Mouse (Mus musculus) CH12.LX (cell line): ENCODE data around the gene Szrd1. TPM values are rescaled to one million over a fixed set of nuclear protein-coding genes. Genes with fewer than 3 reads are reported as not detected.

ENCODE experiments used
- DNase-seq: peaks from one replicate; pipeline ENCODE4 v3.0.0-alpha.2; 2013; ENCODE audit errors: extremely low read depth
- H3K27ac ChIP-seq: 2 replicates; pipeline ENCODE4 v1.5.1; 2012; ENCODE audit warnings: low read depth, mild to moderate bottlenecking, control low read depth, moderate library complexity; ENCODE audit not compliant: insufficient read depth
- H3K27me3 ChIP-seq: replicated peaks from 2 replicates; pipeline ENCODE3; 2012; ENCODE audit warnings: inconsistent platforms
- H3K36me3 ChIP-seq, 2 experiments: replicated peaks in 1 of 2; 2 replicates each; pipeline versions ENCODE3 to v1.6.1; 2012; ENCODE audit warnings: inconsistent platforms in 1 of 2, low read length in 1 of 2, mild to moderate bottlenecking in 1 of 2, mixed read lengths in 1 of 2, moderate library complexity in 1 of 2; ENCODE audit not compliant: control insufficient read depth in 1 of 2, insufficient read depth in 1 of 2
- H3K4me1 ChIP-seq, 2 experiments: 2 replicates each; pipeline ENCODE4 v1.6.1; 2012; ENCODE audit warnings: inconsistent platforms in 1 of 2, moderate library complexity in 1 of 2; ENCODE audit not compliant: insufficient read depth in 2 of 2, control insufficient read depth in 1 of 2
- H3K4me2 ChIP-seq: 2 replicates; pipeline ENCODE4 v1.6.1; 2012; ENCODE audit warnings: low read depth, mild to moderate bottlenecking, control low read depth; ENCODE audit not compliant: poor library complexity, insufficient read depth, severe bottlenecking
- H3K4me3 ChIP-seq, 3 experiments: fragments of 150-350 bp in 1 of 3; sonication (generic) in 1 of 3; replicated peaks in 1 of 3; 2 replicates each; pipeline versions ENCODE3 to v1.5.1; 2011 to 2012; ENCODE audit warnings: low read depth in 2 of 3, low read length in 2 of 3, mild to moderate bottlenecking in 2 of 3, moderate library complexity in 2 of 3, control low read depth in 1 of 3, improper control_type of control experiment in 1 of 3, inconsistent platforms in 1 of 3, mixed read lengths in 1 of 3; ENCODE audit not compliant: poor library complexity in 1 of 3
- H3K79me2 ChIP-seq: replicated peaks from 2 replicates; pipeline ENCODE4 v1.6.1; 2012; ENCODE audit warnings: mild to moderate bottlenecking, moderate library complexity; ENCODE audit not compliant: control insufficient read depth, poor library complexity, insufficient read depth, severe bottlenecking; ENCODE audit errors: extremely low read depth
- H3K9ac ChIP-seq: 2 replicates; pipeline ENCODE4 v1.6.1; 2012; ENCODE audit warnings: low read depth, mild to moderate bottlenecking, control low read depth, moderate library complexity; ENCODE audit not compliant: insufficient read depth
- H3K9me3 ChIP-seq: replicated peaks from 2 replicates; pipeline ENCODE3; 2012; ENCODE audit warnings: low read length, inconsistent platforms, mixed read lengths
- BHLHE40 ChIP-seq: IDR thresholded peaks from 2 replicates; pipeline ENCODE4 v1.6.1; 2011; ENCODE audit warnings: mild to moderate bottlenecking, low read depth, low read length, improper control_type of control experiment
- CHD1 ChIP-seq: IDR thresholded peaks from 2 replicates; pipeline ENCODE4 v1.6.1; 2012; ENCODE audit warnings: low read depth, low read length, improper control_type of control experiment, inconsistent platforms
- CHD2 ChIP-seq: IDR thresholded peaks from 2 replicates; pipeline ENCODE4 v1.6.1; 2011; ENCODE audit warnings: low read length, improper control_type of control experiment
- CTCF ChIP-seq, 2 experiments: IDR thresholded peaks in 1 of 2; conservative IDR thresholded peaks in 1 of 2; 2 replicates each; pipeline ENCODE4 v1.5.1; 2011 to 2012; ENCODE audit warnings: low read depth in 2 of 2, low read length in 2 of 2, improper control_type of control experiment in 1 of 2, inconsistent platforms in 1 of 2, mild to moderate bottlenecking in 1 of 2, moderate library complexity in 1 of 2
- E2F4 ChIP-seq: IDR thresholded peaks from 2 replicates; pipeline ENCODE4 v1.6.1; 2011; ENCODE audit warnings: low read depth, low read length, improper control_type of control experiment; ENCODE audit not compliant: insufficient replicate concordance
- ELF1 ChIP-seq: IDR thresholded peaks from 2 replicates; pipeline ENCODE4 v1.6.1; 2014; ENCODE audit warnings: low read depth, mild to moderate bottlenecking, inconsistent platforms, low read length, improper control_type of control experiment
- EP300 ChIP-seq: IDR thresholded peaks from 2 replicates; pipeline ENCODE4 v1.6.1; 2011; ENCODE audit warnings: low read length, improper control_type of control experiment
- ETS1 ChIP-seq: conservative IDR thresholded peaks from 2 replicates; pipeline ENCODE4 v1.6.1; 2012; ENCODE audit warnings: low read depth, mild to moderate bottlenecking, inconsistent platforms, low read length, improper control_type of control experiment, moderate library complexity
- GABPA ChIP-seq: IDR thresholded peaks from 2 replicates; pipeline ENCODE4 v1.6.1; 2012; ENCODE audit warnings: low read depth, low read length, improper control_type of control experiment, inconsistent platforms; ENCODE audit not compliant: insufficient replicate concordance
- HCFC1 ChIP-seq: IDR thresholded peaks from 2 replicates; pipeline ENCODE4 v1.6.1; 2012; ENCODE audit warnings: low read depth, mild to moderate bottlenecking, inconsistent platforms, low read length, improper control_type of control experiment
- IRF4 ChIP-seq: IDR thresholded peaks from 2 replicates; pipeline ENCODE4 v1.6.1; 2014; ENCODE audit warnings: low read depth, mild to moderate bottlenecking, inconsistent platforms, low read length, improper control_type of control experiment
- JUN ChIP-seq: IDR thresholded peaks from 2 replicates; pipeline ENCODE4 v1.6.1; 2011; ENCODE audit warnings: low read depth, mild to moderate bottlenecking, low read length, improper control_type of control experiment, moderate library complexity; ENCODE audit not compliant: insufficient read depth
- JUND ChIP-seq: conservative IDR thresholded peaks from 2 replicates; pipeline ENCODE4 v1.6.1; 2011; ENCODE audit warnings: low read depth, low read length, improper control_type of control experiment
- KAT2A ChIP-seq: IDR thresholded peaks from 2 replicates; pipeline ENCODE4 v1.6.1; 2012; ENCODE audit warnings: low read length, improper control_type of control experiment, inconsistent platforms; ENCODE audit not compliant: insufficient replicate concordance
- MAFK ChIP-seq: IDR thresholded peaks from 2 replicates; pipeline ENCODE4 v1.6.1; 2011; ENCODE audit warnings: low read length, improper control_type of control experiment; ENCODE audit not compliant: insufficient replicate concordance
- MAX ChIP-seq: IDR thresholded peaks from 2 replicates; pipeline ENCODE4 v1.6.1; 2011; ENCODE audit warnings: low read length, improper control_type of control experiment
- MAZ ChIP-seq: IDR thresholded peaks from 2 replicates; pipeline ENCODE4 v1.6.1; 2012; ENCODE audit warnings: low read depth, mild to moderate bottlenecking, inconsistent platforms, low read length, improper control_type of control experiment, moderate library complexity
- MEF2A ChIP-seq: IDR thresholded peaks from 2 replicates; pipeline ENCODE4 v1.6.1; 2014; ENCODE audit warnings: low read depth, mild to moderate bottlenecking, inconsistent platforms, low read length, improper control_type of control experiment, borderline replicate concordance
- MXI1 ChIP-seq: IDR thresholded peaks from 2 replicates; pipeline ENCODE4 v1.6.1; 2011; ENCODE audit warnings: mild to moderate bottlenecking, low read depth, low read length, improper control_type of control experiment
- MYC ChIP-seq: IDR thresholded peaks from 2 replicates; pipeline ENCODE4 v1.6.1; 2011; ENCODE audit warnings: low read depth, mild to moderate bottlenecking, improper control_type of control experiment, low read length
- NELFE ChIP-seq: IDR thresholded peaks from 2 replicates; pipeline ENCODE4 v1.6.1; 2011; ENCODE audit warnings: low read depth, low read length, improper control_type of control experiment
- NRF1 ChIP-seq: IDR thresholded peaks from 2 replicates; pipeline ENCODE4 v1.6.1; 2014; ENCODE audit warnings: low read depth, mild to moderate bottlenecking, inconsistent platforms, low read length, improper control_type of control experiment, moderate library complexity
- PAX5 ChIP-seq: IDR thresholded peaks from 2 replicates; pipeline ENCODE4 v1.6.1; 2012; ENCODE audit warnings: low read length, inconsistent platforms, mixed read lengths
- POLR2A ChIP-seq: IDR thresholded peaks from 2 replicates; pipeline ENCODE4 v1.6.1; 2011; ENCODE audit warnings: low read depth, mild to moderate bottlenecking, improper control_type of control experiment, low read length
- POLR2AphosphoS2 ChIP-seq: IDR thresholded peaks from 2 replicates; pipeline ENCODE4 v1.6.1; 2011; ENCODE audit warnings: low read depth, low read length, improper control_type of control experiment
- RAD21 ChIP-seq: IDR thresholded peaks from 2 replicates; pipeline ENCODE4 v1.6.1; 2011; ENCODE audit warnings: low read depth, mild to moderate bottlenecking, low read length, improper control_type of control experiment, moderate library complexity
- RCOR1 ChIP-seq: conservative IDR thresholded peaks from 2 replicates; pipeline ENCODE4 v1.6.1; 2012; ENCODE audit warnings: low read depth, mild to moderate bottlenecking, inconsistent platforms, low read length, improper control_type of control experiment
- SIN3A ChIP-seq: IDR thresholded peaks from 2 replicates; pipeline ENCODE4 v1.6.1; 2012; ENCODE audit warnings: low read length, improper control_type of control experiment, inconsistent platforms
- SMC3 ChIP-seq: IDR thresholded peaks from 2 replicates; pipeline ENCODE4 v1.6.1; 2011; ENCODE audit warnings: low read depth, low read length, improper control_type of control experiment
- TBP ChIP-seq: conservative IDR thresholded peaks from 2 replicates; pipeline ENCODE4 v1.6.1; 2011; ENCODE audit warnings: low read depth, low read length, improper control_type of control experiment
- TCF12 ChIP-seq: IDR thresholded peaks from 2 replicates; pipeline ENCODE4 v1.6.1; 2014; ENCODE audit warnings: low read depth, mild to moderate bottlenecking, inconsistent platforms, low read length, improper control_type of control experiment
- UBTF ChIP-seq: IDR thresholded peaks from 2 replicates; pipeline ENCODE4 v1.6.1; 2012; ENCODE audit warnings: low read depth, mild to moderate bottlenecking, inconsistent platforms, low read length, improper control_type of control experiment, moderate library complexity
- USF1 ChIP-seq: IDR thresholded peaks from 2 replicates; pipeline ENCODE4 v1.6.1; 2014; ENCODE audit warnings: low read depth, mild to moderate bottlenecking, inconsistent platforms, low read length, improper control_type of control experiment
- USF2 ChIP-seq: conservative IDR thresholded peaks from 2 replicates; pipeline ENCODE4 v1.6.1; 2011; ENCODE audit warnings: low read depth, low read length, improper control_type of control experiment
- ZC3H11A ChIP-seq: IDR thresholded peaks from 2 replicates; pipeline ENCODE4 v1.6.1; 2012; ENCODE audit warnings: low read depth, mild to moderate bottlenecking, inconsistent platforms, low read length, improper control_type of control experiment
- ZKSCAN1 ChIP-seq: IDR thresholded peaks from 2 replicates; pipeline ENCODE4 v1.6.1; 2012; ENCODE audit warnings: low read depth, inconsistent platforms, low read length, improper control_type of control experiment, borderline replicate concordance
- ZMIZ1 ChIP-seq: IDR thresholded peaks from 2 replicates; pipeline ENCODE4 v1.6.1; 2012; ENCODE audit warnings: low read depth, mild to moderate bottlenecking, inconsistent platforms, low read length, improper control_type of control experiment
- ZNF384 ChIP-seq: IDR thresholded peaks from 2 replicates; pipeline ENCODE4 v1.6.1; 2012; ENCODE audit warnings: low read depth, low read length, improper control_type of control experiment, inconsistent platforms
- dilution Hi-C: fragments of 300-500 bp; cut with MboI; formaldehyde crosslinking; loops from 2 replicates; pipeline ENCODE4 v1.14.3; 2020; ENCODE audit warnings: low sequenced_read_pairs; ENCODE audit not compliant: extremely low pct_unique_long_range_greater_than_20kb, extremely low pct_ligation_motif_present
- in situ Hi-C: fragments of 300-500 bp; cut with MboI; formaldehyde crosslinking; loops from 3 replicates; pipeline ENCODE4 v1.14.3; 2019; ENCODE audit warnings: low sequenced_read_pairs, low pct_ligation_motif_present, low pct_unique_long_range_greater_than_20kb, mixed read lengths
- polyA plus RNA-seq: library from polyadenylated mRNA; unstranded; fragments of >175 nt; gene quantifications from 2 replicates; pipeline ENCODE4 v1.2.1, GENCODE M21; 2012; ENCODE audit warnings: low read depth; ENCODE audit not compliant: insufficient read length
- total RNA-seq, 2 experiments: library from RNA; depleted of rRNA; stranded (reverse); fragments of 300-350 nt in 1 of 2; fragments of >200 nt in 1 of 2; gene quantifications; 2 replicates each; pipeline ENCODE4 v1.2.3; 2012 to 2014

The Szrd1 gene
- total and polyA plus RNA-seq, 3 experiments = 80.9 to 143 (median 82.5) TPM

DNA sequence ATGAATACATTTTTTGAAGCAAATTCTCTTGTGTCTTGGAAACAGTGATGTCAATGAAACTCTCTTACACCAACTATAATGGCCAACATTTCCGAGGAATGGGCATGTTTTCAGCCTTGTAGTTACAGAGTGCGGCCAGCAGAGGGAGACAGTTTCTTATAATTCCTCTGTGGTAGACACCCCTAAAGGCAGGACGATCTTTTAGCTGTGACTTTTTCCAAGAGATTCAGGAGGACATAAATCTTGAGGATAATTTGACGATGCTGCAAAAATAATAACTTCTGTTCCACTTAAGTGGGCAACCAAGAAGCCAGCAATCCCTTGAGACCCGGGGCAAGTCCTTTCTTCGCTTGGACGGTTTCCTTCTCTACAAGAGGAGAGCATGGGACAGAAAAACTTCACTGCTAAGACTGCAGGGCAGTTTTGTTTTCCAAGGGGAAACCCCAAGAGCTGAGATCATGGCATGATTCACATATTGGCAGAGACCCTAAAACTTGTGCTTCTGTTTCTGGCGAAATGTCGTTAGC lies 2.8 kb upstream of the Szrd1 start:
- H3K4me3 ChIP-seq = peak overlapping the region in 2 of 3 experiments; percentile 2 to 26
- H3K4me2 ChIP-seq = peak overlapping the region; percentile 70
- H3K79me2 ChIP-seq = peaks cover 17% of the 10 kb centered on the region
- in situ Hi-C loops = loop anchor here (10.0 kb wide), 2 partner anchors 72 to 222 kb away; partner anchors contain the start of genes Fam131c and Rsg1
- peak overlapping the region; percentile 18; the same call in 1 of the 2 replicates for H3K9ac ChIP-seq
- no peaks in the 10 kb centered on the region for H3K9me3 ChIP-seq
- TF ChIP-seq MAFK = 0 out of 2 replicates have a peak, but pooled peaks have one; percentile 4
- peak; percentile 81 for TF ChIP-seq SIN3A
- no peak for TF ChIP-seq PAX5
- peak; percentile 73 for TF ChIP-seq MYC
- 0 out of 2 replicates have a peak, but pooled peaks have one; percentile 20 for TF ChIP-seq POLR2A
- TF ChIP-seq MAZ = no peak
- no peak for TF ChIP-seq ZMIZ1
- TF ChIP-seq GABPA = no peak
- no peak; the same call in 1 of the 2 replicates for TF ChIP-seq ZKSCAN1
- peak; percentile 40; the same call in 1 of the 2 replicates for TF ChIP-seq CHD2
- TF ChIP-seq SMC3 = peak; percentile 66
- TF ChIP-seq MAX = peak; percentile 49; the same call in 1 of the 2 replicates
- TF ChIP-seq ETS1 = peak; percentile 64; the same call in 1 of the 2 replicates
- peak; percentile 42; the same call in 1 of the 2 replicates for TF ChIP-seq ELF1
- TF ChIP-seq RCOR1 = no peak
- peak; percentile 68 for TF ChIP-seq EP300
- 0 out of 2 replicates have a peak, but pooled peaks have one; percentile 54 for TF ChIP-seq KAT2A
- TF ChIP-seq MEF2A = peak; percentile 14; the same call in 1 of the 2 replicates
- TF ChIP-seq USF1 = no peak
- TF ChIP-seq USF2 = no peak
- TF ChIP-seq IRF4 = peak; percentile 36
- TF ChIP-seq NRF1 = peak; percentile 39; the same call in 1 of the 2 replicates
- peak; percentile 83; the same call in 1 of the 2 replicates for TF ChIP-seq CHD1
- peak; percentile 69 for TF ChIP-seq MXI1
- TF ChIP-seq TBP = 0 out of 2 replicates have a peak, but pooled peaks have one; percentile 11
- TF ChIP-seq ZC3H11A = peak; percentile 6; the same call in 1 of the 2 replicates
- no peak for TF ChIP-seq BHLHE40
- TF ChIP-seq NELFE = peak; percentile 55; the same call in 1 of the 2 replicates
- TF ChIP-seq CTCF (conservative IDR thresholded peaks at IDR 0.05 in 1 of 2, IDR thresholded peaks at IDR 0.05 in 1 of 2; ENCODE audit: low read depth in 2 of 2, low read length in 2 of 2) = peak; percentile 92 to 97
- TF ChIP-seq RAD21 = peak; percentile 81
- peak; percentile 43; the same call in 1 of the 2 replicates for TF ChIP-seq ZNF384
- peak; percentile 52 for TF ChIP-seq JUND
- peak; percentile 66; the same call in 1 of the 2 replicates for TF ChIP-seq TCF12
- TF ChIP-seq JUN = peak; percentile 46
- no peak for TF ChIP-seq POLR2AphosphoS2
- TF ChIP-seq UBTF = no peak
- no peak for TF ChIP-seq E2F4
- peak; percentile 52 for TF ChIP-seq HCFC1
- TF ChIP-seq, all 38 proteins: peak for 26
- H3K4me1 ChIP-seq = peaks cover 20 to 54% of the 10 kb centered on the region in 2 experiments
- no peaks in the 10 kb centered on the region for H3K36me3 ChIP-seq
- peak overlapping the region; percentile 84 for H3K27ac ChIP-seq
- dilution Hi-C loops = no loop called here
- H3K27me3 ChIP-seq = no peaks in the 10 kb centered on the region
- peak; percentile 79 for DNase-seq
